Mouse (Mus musculus) natural killer cell, adult 2 months (primary cell): ENCODE data around the gene Cacng2.

Experiments
- DNase-seq, 2 experiments: peaks; one replicate each; pipeline ENCODE4 v3.0.0; 2022; ENCODE audit warnings: low spot score in 2 of 2

Gene Cacng2

DNA sequence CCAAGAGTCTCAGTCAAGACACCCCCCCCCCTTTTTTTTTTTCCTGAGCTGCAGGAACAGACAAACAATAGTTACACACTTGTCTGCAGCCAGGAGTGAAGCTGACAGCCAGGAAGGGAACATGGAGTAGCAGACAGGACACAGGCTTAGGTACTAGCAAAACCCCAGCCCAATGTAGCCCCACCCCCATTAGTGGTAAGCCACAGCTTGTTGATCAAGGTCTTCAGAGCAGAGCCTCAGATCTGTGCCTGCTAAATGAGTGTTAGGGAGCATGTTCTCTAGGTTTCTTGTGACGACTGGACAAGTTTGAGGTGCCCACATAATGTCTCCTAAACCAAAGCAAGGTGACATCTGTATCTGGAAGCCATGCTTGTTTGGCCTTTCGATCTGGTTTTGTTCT, 165.5 kb downstream of the Cacng2 start:
- no peak for DNase-seq

DNA sequence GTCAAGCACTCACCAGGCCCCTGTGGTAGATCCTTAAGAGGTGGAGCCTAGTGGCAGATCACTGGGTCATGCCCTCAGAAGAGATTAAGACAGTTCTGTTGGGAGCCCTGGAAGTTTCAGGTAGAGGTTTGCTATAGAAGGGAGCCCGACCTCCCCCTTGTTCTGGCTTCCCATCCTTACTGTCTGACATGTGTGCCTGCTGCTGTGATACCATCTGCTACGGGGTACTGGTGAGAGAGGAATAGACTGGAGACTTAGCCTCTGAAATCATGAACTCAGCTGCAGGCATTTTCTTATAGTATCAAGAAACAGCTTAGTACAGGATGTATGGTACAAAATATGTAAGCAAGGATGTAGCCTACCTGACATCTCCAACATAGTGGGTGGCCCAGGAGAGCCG, 166.9 kb downstream of the Cacng2 start:
- no peak for DNase-seq

DNA sequence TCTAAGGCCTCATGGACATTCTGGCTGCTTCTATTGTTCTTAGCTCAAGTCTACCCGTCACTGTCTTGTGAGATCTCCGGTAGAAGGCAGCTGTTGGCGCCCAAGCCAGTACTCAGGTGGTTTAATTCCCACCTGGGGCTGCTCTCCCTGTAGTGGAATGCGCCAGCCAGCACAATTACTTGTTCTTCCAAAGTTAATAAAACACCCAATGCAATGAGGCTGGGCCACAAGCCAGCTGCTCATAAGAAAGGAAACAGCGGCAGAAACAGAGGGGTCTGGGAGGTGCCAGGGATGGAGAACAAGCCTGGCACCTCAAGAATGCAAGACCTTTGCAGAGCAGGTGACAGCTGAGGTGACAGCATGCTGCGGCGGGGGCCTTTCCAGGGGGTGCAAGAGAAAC, 170.8 kb downstream of the Cacng2 start:
- DNase-seq: no peak

DNA sequence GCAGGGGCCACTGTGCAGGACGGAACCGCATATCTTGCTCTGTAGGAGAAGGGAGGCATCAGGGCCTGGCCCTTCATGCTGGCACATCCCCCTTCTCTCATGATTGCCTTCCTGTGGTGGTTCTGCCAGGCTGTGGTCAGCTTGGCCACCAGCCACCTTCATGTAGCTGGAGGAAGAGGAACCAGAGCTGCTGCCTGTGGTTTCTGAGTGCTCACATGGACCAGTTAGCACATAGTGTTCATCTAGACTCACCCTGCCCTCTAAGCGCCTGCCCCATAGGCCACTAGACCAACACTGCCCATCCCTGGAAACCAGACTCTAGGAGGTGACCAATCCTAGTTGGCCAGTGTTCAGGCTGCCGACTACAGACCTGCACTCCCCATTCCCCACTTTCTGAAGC, 174.1 kb downstream of the Cacng2 start:
- peak; percentile 65 to 79 for DNase-seq
